Mouse (Mus musculus) liver, postnatal 0 days (tissue): ENCODE data around the gene Inip.

ENCODE experiments used
- CTCF ChIP-seq: sonication (generic); IDR thresholded peaks from 2 replicates; pipeline ENCODE4 v1.5.1; 2016; ENCODE audit warnings: antibody characterized with exemption, low read depth
- EP300 ChIP-seq: IDR thresholded peaks from 2 replicates; pipeline ENCODE4 v1.6.1; 2016; ENCODE audit warnings: antibody characterized with exemption, low read depth, mild to moderate bottlenecking

- TF ChIP-seq CTCF (no peak), EP300 (no peak)
These were observed 20.1 kb upstream of the Inip start for GRCm38 (mm10) chr4:59821516-59821915.
